Mouse (Mus musculus): ENCODE measurements at regions not wholly inside any gene's neighbourhood (a gene's known extent, or its start where the extent isn't known, plus 50 kb on each side); places are given as distances from the start of the nearest gene placed in this dataset.
"Not testable (repeated sequence)": the region's sequence is repeated elsewhere in the genome, so short reads cannot be mapped to it uniquely, and the experiment has no call there.

- not testable (repeated sequence) for TF ChIP-seq POLR2A (IDR thresholded peaks at IDR 0.05; ENCODE audit: borderline replicate concordance, extremely low read depth, insufficient read depth, insufficient read length, poor library complexity, severe bottlenecking); CTCF (IDR thresholded peaks at IDR 0.05; ENCODE audit: borderline replicate concordance, extremely low read depth, insufficient read depth, insufficient read length)
Measured at GRCm38 (mm10) chr10:85731796-85732388, 97.4 kb upstream of the Pwp1 start.
